Mouse (Mus musculus): ENCODE measurements around the gene Nav2. TPM values are rescaled to one million over a fixed set of nuclear protein-coding genes. Genes with fewer than 3 reads are reported as not detected.

The Nav2 gene
- polyA plus RNA-seq, 1 experiment from 2014 or later: 27.6 TPM

DNA sequence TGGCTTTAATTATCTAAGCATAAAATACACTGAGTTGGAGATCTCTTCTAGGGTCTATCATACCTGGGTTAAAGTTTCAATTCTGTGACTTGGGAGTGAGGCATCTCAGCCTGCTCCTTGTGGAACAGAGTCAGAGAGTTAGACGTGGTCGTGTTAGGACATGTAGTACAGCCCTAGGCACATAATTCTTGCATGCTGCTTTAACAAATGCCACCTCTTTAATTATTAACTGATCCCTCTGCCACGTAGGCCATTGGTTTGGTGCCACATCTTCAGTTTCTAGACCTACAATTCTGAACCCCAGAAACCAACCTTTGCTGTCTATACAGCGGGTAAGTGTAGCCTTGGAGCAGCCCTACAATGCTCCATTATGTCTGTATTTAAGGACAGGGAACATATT lies 381.8 kb downstream of the Nav2 start:
- Histone ChIP-seq H3K27ac (replicated peaks) (no peak overlapping the region), H3K4me2 (no peak overlapping the region), H3K4me3 (replicated peaks) (no peak overlapping the region), H3K9me3 (replicated peaks) (no peaks in the 10 kb centered on the region), H3K9ac (replicated peaks) (no peak overlapping the region), H3K27me3 (replicated peaks) (no peaks in the 10 kb centered on the region), H3K36me3 (no peaks in the 10 kb centered on the region), H3K4me1 (peaks cover 19% of the 10 kb centered on the region; the same call in 1 of the 2 replicates)
- ATAC-seq (ENCODE audit: low FRiP score): no peak
- WGBS: 71% methylated on average over 4 of the region's 4 CpGs

DNA sequence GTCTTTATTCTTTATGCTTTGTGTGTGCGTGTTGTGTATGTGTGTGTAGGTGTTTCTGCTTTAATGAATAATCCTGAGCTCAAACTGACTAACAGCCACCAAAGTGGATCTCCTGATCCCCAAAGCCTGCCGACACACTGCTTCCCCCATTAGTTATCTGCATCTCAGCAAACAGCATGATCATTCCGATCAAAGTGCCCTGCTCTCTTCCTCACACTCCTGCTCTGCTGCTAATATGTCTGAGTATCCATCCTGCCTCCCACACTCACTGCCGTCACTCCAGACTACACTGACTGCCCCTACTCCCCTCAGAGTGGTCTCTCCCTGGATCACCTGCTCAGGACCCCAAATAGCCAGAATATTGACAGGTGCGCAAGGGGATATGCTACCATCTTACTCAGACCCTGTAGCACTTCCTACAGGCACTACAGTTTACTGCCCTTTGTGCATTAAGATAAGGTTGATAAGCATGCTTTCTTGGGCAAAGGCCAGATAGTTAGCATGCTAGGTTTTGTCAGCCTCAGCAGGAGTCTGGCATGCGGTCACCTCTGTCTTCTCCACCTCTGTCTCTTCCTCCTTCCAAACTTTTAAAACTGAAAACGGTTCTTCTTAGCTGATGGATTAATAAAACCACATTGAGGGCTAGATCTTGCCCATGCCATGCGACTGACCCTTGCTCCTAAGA lies 382.8 kb downstream of the Nav2 start:
- H3K4me2 ChIP-seq: no peak overlapping the region
- no peaks in the 10 kb centered on the region for H3K9me3 ChIP-seq (replicated peaks)
- H3K9ac ChIP-seq (replicated peaks): no peak overlapping the region
- H3K27ac ChIP-seq (replicated peaks): no peak overlapping the region
- H3K27me3 ChIP-seq (replicated peaks): no peaks in the 10 kb centered on the region
- no peak for ATAC-seq (ENCODE audit: low FRiP score)
- H3K36me3 ChIP-seq: no peaks in the 10 kb centered on the region
- 92% methylated on average over 8 of the region's 8 CpGs for whole genome bisulfite sequencing
- no peak overlapping the region for H3K4me3 ChIP-seq (replicated peaks)
- 0 out of 2 replicates have a peak, but pooled peaks cover 17% of the 10 kb centered on the region for H3K4me1 ChIP-seq

DNA sequence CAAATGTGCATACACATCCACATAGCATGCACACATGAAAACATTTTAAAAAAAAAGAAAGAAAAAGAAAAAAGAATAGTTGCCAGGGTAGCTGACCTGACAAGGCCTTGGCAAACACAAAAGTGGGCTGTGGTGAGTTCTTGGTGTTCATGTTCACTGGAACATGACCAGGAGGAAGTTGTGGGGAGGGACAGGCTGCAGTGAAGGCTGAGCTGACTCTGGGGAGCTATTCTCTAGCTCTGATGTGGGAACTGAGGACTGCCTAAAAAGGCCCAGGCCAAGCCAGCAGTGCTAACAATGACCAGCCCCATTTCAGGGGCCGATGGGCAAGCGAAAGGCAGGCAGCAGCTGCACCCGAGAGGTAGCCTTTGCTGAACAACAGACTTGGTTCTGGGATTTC lies 388.6 kb downstream of the Nav2 start:
- no peaks in the 10 kb centered on the region for H3K36me3 ChIP-seq
- H3K27ac ChIP-seq (replicated peaks): no peak overlapping the region
- 73% methylated on average over 3 of the region's 3 CpGs for WGBS
- ATAC-seq (ENCODE audit: low FRiP score): no peak
- H3K4me3 ChIP-seq (replicated peaks): no peak overlapping the region
- peaks cover 11% of the 10 kb centered on the region for H3K4me1 ChIP-seq
- H3K9ac ChIP-seq (replicated peaks): no peak overlapping the region
- no peaks in the 10 kb centered on the region for H3K9me3 ChIP-seq (replicated peaks)
- H3K4me2 ChIP-seq: no peak overlapping the region
- no peaks in the 10 kb centered on the region for H3K27me3 ChIP-seq (replicated peaks)

DNA sequence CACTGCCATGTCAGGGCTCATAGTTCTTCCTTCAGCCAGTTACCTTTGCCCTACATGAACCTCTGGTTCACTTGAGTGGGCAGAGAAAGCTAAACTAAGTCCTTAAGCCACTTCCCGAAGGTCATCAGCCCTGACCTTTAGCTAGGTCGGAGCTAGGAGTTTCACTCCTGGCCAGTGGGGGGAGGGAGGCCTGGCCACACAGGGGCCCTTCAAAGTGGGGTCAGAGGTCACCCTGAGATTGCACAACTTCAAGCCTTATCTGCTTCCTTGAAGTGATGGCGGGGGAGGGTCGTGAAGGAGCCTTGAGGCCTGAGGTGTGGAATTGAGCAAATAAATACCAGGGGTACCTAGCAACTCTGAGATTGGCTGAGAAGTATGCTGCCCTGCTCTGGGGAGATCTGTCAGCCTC lies 389.9 kb downstream of the Nav2 start:
- H3K27ac ChIP-seq (replicated peaks): no peak overlapping the region
- H3K4me1 ChIP-seq: peaks cover 12% of the 10 kb centered on the region
- 46% methylated on average over 4 of the region's 4 CpGs for WGBS
- no peak for ATAC-seq (ENCODE audit: low FRiP score)
- H3K27me3 ChIP-seq (replicated peaks): no peaks in the 10 kb centered on the region
- no peak overlapping the region for H3K4me2 ChIP-seq
- no peaks in the 10 kb centered on the region for H3K36me3 ChIP-seq
- no peak overlapping the region for H3K9ac ChIP-seq (replicated peaks)
- no peak overlapping the region for H3K4me3 ChIP-seq (replicated peaks)
- H3K9me3 ChIP-seq (replicated peaks): no peaks in the 10 kb centered on the region

DNA sequence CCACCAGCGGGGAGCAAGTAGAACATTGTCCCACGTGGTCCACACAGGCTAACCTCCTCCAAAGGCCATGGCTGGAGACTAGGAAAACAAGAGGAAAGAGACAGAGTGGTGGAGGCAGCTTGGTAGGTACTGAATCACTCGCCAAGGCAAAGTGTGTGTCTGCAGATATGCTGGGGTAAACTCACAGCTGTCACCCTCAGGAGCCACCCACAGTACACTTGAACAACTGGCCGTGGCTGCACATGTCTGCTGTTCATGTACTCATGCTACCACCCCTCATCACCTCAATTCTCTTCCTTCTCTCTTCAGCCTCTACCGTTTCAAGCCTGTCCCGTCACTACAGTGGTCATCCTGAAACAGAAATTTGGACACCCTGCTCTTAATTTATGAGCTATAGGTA lies 393.0 kb downstream of the Nav2 start:
- H3K4me3 ChIP-seq (replicated peaks): no peak overlapping the region
- WGBS: 85% methylated on average over 6 of the region's 6 CpGs
- H3K27ac ChIP-seq (replicated peaks): no peak overlapping the region
- ATAC-seq (ENCODE audit: low FRiP score): no peak
- no peaks in the 10 kb centered on the region for H3K27me3 ChIP-seq (replicated peaks)
- H3K9me3 ChIP-seq (replicated peaks): no peaks in the 10 kb centered on the region
- no peak overlapping the region for H3K4me2 ChIP-seq
- no peaks in the 10 kb centered on the region for H3K36me3 ChIP-seq
- H3K4me1 ChIP-seq: peaks cover 36% of the 10 kb centered on the region
- H3K9ac ChIP-seq (replicated peaks): no peak overlapping the region

DNA sequence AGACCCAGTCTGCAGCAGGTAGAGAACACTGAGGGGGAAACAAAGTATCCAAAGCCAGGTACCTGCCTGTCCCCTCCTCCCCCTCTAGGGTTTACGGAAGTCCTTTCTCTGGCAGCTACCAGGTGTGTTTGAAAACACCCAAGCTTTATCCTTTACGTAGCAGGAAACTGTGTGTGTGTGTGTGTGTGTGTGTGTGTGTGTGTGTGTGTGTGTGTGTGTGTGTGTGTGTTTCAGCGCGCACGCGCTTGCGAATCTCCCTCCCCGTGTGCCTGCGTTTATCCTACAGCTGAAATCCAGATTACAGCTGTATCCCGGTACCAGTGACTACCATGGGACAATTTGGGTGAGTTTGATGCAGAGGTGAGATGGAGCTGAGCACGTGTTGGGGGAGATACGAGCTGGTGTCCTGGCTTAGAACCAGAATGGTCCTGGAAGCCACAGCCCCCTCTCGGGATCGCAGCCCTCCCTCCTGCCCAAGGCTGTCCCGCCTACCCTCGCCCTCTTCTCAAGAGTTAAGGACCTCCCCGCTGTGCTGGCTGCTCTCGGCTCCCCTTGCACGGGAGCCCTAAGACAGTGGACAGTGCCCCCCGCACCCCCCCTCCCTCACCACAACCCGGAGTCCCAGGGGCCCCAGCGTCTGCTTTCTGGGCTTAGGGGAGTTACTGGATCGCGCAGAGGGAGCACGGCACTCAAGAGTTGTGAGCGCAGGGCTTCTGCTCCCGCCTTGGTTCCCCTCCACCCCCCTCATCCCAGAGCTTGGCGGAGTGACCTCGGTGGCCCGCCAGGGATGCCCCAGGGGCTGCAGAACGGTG lies 395.3 kb downstream of the Nav2 start:
- H3K9me3 ChIP-seq (replicated peaks): no peaks in the 10 kb centered on the region
- no peaks in the 10 kb centered on the region for H3K27me3 ChIP-seq (replicated peaks)
- 2% methylated on average over 31 of the region's 31 CpGs for WGBS
- peak overlapping the region; percentile 39 for H3K4me3 ChIP-seq (replicated peaks)
- H3K36me3 ChIP-seq: no peaks in the 10 kb centered on the region
- H3K4me2 ChIP-seq: peak overlapping the region; percentile 75
- H3K9ac ChIP-seq (replicated peaks): peak overlapping the region; percentile 21; the same call in 1 of the 2 replicates
- H3K4me1 ChIP-seq: peaks cover 25% of the 10 kb centered on the region
- peak; percentile 36 for ATAC-seq (ENCODE audit: low FRiP score)
- H3K27ac ChIP-seq (replicated peaks): no peak overlapping the region

DNA sequence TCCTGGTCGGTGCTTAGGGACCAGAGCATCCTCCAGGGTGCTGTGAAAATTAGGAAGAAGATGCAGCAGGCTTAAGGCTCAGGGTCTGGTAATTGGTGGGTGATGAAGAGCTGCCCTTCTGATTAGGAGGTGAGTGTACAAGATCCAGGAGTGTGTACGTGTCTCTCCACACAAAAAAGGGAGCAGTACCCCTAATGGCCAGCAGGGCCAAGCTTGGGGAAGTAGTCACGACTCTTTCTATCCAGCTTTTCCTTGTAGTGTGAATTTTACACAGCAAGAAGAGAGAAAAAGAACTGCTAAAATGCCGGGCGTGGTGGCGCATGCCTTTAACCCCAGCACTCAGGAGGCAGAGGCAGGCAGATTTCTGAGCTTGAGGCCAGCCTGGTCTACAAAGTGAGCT lies 399.2 kb downstream of the Nav2 start:
- H3K36me3 ChIP-seq: no peaks in the 10 kb centered on the region
- H3K4me2 ChIP-seq: no peak overlapping the region
- H3K27ac ChIP-seq (replicated peaks): no peak overlapping the region
- no peak for ATAC-seq (ENCODE audit: low FRiP score)
- no peaks in the 10 kb centered on the region for H3K27me3 ChIP-seq (replicated peaks)
- no peak overlapping the region for H3K4me3 ChIP-seq (replicated peaks)
- WGBS: 91% methylated on average over 6 of the region's 6 CpGs
- no peak overlapping the region for H3K9ac ChIP-seq (replicated peaks)
- H3K9me3 ChIP-seq (replicated peaks): no peaks in the 10 kb centered on the region
- peaks cover 30% of the 10 kb centered on the region for H3K4me1 ChIP-seq

DNA sequence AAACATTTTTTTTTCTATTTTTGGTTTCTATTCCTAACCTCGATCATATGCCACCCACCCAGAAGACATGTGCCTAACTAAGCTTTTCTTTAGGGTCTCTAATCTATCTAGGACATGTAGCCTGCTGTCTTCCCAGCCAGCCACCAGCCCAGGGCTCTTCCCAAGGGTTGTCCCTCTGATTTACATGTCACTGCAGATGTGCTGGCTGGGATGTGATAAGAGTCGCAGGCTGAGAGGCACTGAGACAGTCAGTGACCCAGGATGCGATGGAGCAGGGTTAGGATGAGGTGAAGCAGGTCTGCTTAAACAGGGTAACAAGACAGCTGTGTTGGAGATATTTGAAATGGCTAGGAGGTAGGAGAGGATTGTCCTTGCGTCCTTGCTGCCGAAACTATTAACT lies 401.2 kb downstream of the Nav2 start:
- H3K27me3 ChIP-seq (replicated peaks): no peaks in the 10 kb centered on the region
- no peaks in the 10 kb centered on the region for H3K9me3 ChIP-seq (replicated peaks)
- WGBS: 75% methylated on average over 5 of the region's 5 CpGs
- no peak overlapping the region for H3K4me2 ChIP-seq
- peaks cover 16% of the 10 kb centered on the region; the same call in 1 of the 2 replicates for H3K4me1 ChIP-seq
- no peak overlapping the region for H3K27ac ChIP-seq (replicated peaks)
- ATAC-seq (ENCODE audit: low FRiP score): no peak
- no peak overlapping the region for H3K9ac ChIP-seq (replicated peaks)
- H3K36me3 ChIP-seq: no peaks in the 10 kb centered on the region
- no peak overlapping the region for H3K4me3 ChIP-seq (replicated peaks)

DNA sequence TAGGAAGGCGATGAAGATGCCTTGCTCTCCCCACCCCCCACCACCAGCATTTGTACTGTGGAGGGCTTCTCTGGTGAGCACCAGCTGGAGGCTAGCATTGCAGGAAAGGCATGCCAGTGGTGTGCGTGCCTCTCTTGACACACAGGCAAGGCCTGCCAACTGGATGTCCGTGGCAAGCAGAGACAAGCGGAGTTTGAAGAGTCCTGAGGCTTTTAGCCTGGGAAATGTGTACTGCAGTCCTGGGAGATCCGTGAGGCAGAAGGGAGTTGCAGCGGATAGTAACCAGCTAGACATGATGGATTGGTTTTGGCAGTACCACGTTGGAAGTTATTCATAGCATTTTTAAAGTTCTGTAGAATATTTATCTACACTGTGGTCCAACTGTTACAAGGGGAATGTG lies 405.4 kb downstream of the Nav2 start:
- H3K4me1 ChIP-seq: peaks cover 5% of the 10 kb centered on the region; the same call in 1 of the 2 replicates
- H3K27me3 ChIP-seq (replicated peaks): no peaks in the 10 kb centered on the region
- 67% methylated on average over 7 of the region's 7 CpGs for WGBS
- no peak overlapping the region for H3K4me2 ChIP-seq
- H3K9ac ChIP-seq (replicated peaks): no peak overlapping the region
- H3K9me3 ChIP-seq (replicated peaks): no peaks in the 10 kb centered on the region
- no peak for ATAC-seq (ENCODE audit: low FRiP score)
- H3K27ac ChIP-seq (replicated peaks): no peak overlapping the region
- no peaks in the 10 kb centered on the region for H3K36me3 ChIP-seq
- H3K4me3 ChIP-seq (replicated peaks): no peak overlapping the region

DNA sequence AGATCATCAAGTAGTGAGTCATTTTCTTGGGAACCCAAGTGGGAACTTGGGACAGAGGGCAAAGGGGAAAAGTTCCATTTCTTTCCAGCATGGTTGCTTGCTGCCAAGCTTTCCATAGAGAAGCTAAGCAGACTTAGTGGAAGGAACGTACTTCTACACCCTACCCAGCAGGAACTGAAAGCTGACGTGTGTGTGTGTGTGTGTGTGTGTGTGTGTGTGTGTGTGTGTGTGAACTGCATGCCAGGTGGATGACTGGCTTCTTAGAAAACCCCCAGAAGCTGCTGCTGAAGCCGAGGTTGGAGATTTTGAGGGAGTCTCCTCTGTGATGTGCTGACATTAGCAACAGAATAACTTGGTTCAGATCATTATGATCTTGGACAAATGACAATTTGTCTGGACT lies 406.5 kb downstream of the Nav2 start:
- Histone ChIP-seq H3K9me3 (replicated peaks) (no peaks in the 10 kb centered on the region), H3K4me3 (replicated peaks) (no peak overlapping the region), H3K27ac (replicated peaks) (no peak overlapping the region), H3K4me2 (no peak overlapping the region), H3K4me1 (peaks cover 1% of the 10 kb centered on the region; the same call in 1 of the 2 replicates), H3K9ac (replicated peaks) (no peak overlapping the region), H3K36me3 (no peaks in the 10 kb centered on the region), H3K27me3 (replicated peaks) (no peaks in the 10 kb centered on the region)
- 84% methylated on average over 3 of the region's 3 CpGs for WGBS
- no peak for ATAC-seq (ENCODE audit: low FRiP score)

DNA sequence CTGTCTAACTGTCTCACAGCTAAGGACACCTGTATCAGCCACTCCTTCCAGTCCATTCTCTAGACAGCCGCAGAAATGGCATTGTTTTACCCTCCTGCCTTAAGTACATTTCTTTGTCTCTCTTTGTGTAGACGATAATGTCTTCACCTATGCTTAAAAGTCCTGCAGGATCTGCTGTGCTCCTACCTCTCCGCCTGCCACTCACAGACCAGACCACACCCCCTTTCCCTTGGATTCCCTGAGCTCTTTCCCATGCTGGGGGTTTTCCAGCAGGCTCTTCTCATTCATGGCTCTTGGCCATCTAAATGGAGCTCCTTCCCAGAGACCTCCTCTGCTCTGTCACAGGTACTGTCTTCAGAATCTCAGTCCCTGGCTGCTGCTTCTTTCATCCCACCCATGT lies 408.1 kb downstream of the Nav2 start:
- Histone ChIP-seq H3K9ac (replicated peaks) (no peak overlapping the region), H3K9me3 (replicated peaks) (no peaks in the 10 kb centered on the region), H3K4me3 (replicated peaks) (no peak overlapping the region), H3K4me2 (no peak overlapping the region), H3K27me3 (replicated peaks) (no peaks in the 10 kb centered on the region), H3K4me1 (peaks cover 11% of the 10 kb centered on the region), H3K27ac (replicated peaks) (no peak overlapping the region), H3K36me3 (no peaks in the 10 kb centered on the region)
- ATAC-seq (ENCODE audit: low FRiP score): no peak
- WGBS: 89% methylated on average over 3 of the region's 3 CpGs

All from neural tube, embryonic 15.5 days (tissue).